Mouse (Mus musculus) hindbrain, embryonic 14.5 days (tissue): Measurements from ENCODE around the gene Eef2kmt. TPM values are rescaled to one million over a fixed set of nuclear protein-coding genes. Genes with fewer than 3 reads are reported as not detected.

Experiments
- ATAC-seq: fragments of 200-750 bp; cut with Nextera tagmentation; 2 replicates; pipeline ENCODE4 v1.8.0; 2017; ENCODE audit warnings: moderate number of reproducible peaks, mild to moderate bottlenecking, moderate TSS enrichment, moderate library complexity; ENCODE audit not compliant: low FRiP score
- DNase-seq: peaks from one replicate; pipeline ENCODE4 v3.0.0-alpha.2; 2015; ENCODE audit warnings: low spot score
- H3K27ac ChIP-seq: fragments of 300-500 bp; sonication (generic); 2 replicates; pipeline ENCODE4 v1.5.1; 2014; ENCODE audit warnings: mild to moderate bottlenecking, moderate library complexity
- H3K27me3 ChIP-seq: fragments of 300-500 bp; sonication (generic); 2 replicates; pipeline ENCODE4 v1.6.1; 2014; ENCODE audit warnings: mild to moderate bottlenecking, low read length, mixed read lengths; ENCODE audit not compliant: control insufficient read depth, insufficient read depth
- H3K36me3 ChIP-seq: fragments of 300-500 bp; sonication (generic); replicated peaks from 2 replicates; pipeline ENCODE4 v1.6.1; 2014; ENCODE audit not compliant: control insufficient read depth, insufficient read depth
- H3K4me1 ChIP-seq: fragments of 300-500 bp; sonication (generic); replicated peaks from 2 replicates; pipeline ENCODE4 v1.6.1; 2014; ENCODE audit warnings: antibody characterized with exemption, low read length, mixed read lengths; ENCODE audit not compliant: control insufficient read depth, insufficient read depth
- H3K4me2 ChIP-seq: fragments of 300-500 bp; sonication (generic); replicated peaks from 2 replicates; pipeline ENCODE4 v1.6.1; 2014; ENCODE audit warnings: mild to moderate bottlenecking, moderate library complexity
- H3K4me3 ChIP-seq: fragments of 300-500 bp; sonication (generic); replicated peaks from 2 replicates; pipeline ENCODE4 v1.5.1; 2014; ENCODE audit warnings: mild to moderate bottlenecking, low read length
- H3K9ac ChIP-seq: fragments of 300-500 bp; sonication (generic); 2 replicates; pipeline ENCODE4 v1.6.1; 2014
- H3K9me3 ChIP-seq: fragments of 300-500 bp; sonication (generic); 2 replicates; pipeline ENCODE4 v1.6.1; 2016; ENCODE audit warnings: low read length; ENCODE audit not compliant: control insufficient read depth
- WGBS: fragments of 180-500 bp; shearing (Covaris S2); extraction: QIAGEN DNeasy Blood & Tissue Kit; methylation state at CpG from one replicate; pipeline ENCODE4 v1.1.7; 2014; 5-methylcytosine and 5-hydroxymethylcytosine counted together
- polyA plus RNA-seq: library from polyadenylated mRNA; unstranded; fragments of >200 nt; fragmentation: Nextera tagmentation; extraction: Ambion mirVana; gene quantifications from 2 replicates; pipeline ENCODE4 v1.2.1, GENCODE M21; 2014

The Eef2kmt gene
- polyA plus RNA-seq, result 7.1 and 10.7 TPM in 2 replicates

DNA sequence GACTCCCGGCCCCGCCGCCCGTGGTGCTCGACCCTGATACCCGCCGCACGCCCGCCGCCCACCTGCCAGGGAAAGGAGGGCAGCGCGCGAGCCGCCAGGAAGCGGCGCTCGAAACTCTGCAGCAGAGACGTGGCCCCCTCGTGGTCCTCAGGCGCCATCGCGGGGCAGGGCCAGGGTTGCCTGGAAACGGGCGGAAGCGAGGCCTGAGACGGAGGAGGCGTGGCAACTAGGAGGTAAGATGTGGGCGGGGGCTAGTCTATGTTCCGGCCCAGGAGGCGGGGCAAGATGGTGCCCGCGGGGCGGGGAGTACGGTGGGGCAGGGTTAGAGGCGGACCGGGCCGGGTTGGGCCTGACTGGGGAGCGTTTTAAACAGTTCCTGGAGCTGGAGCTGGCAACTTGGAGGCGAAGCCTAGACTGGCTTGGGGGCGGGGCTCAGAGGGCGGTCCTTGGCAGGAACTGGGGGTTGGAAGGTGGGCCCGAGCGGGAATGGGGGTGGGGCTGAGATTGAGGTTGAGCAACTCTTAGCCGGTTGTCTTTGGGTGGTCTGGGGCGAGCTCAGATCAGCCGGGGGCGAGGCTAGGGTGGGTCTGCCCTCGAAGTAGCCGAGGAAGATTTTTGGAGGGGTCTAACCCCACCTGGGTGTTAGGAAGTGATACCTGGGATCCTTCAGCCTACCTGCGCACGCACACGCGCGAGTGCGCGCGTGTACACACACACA lies at the start of gene Eef2kmt:
Gene Eef2kmt, minus strand, starts transcription at position 205 of the 718 bp plus-strand sequence.
- 1% methylated on average over 57 of the region's 57 CpGs for WGBS
- ATAC-seq, result peak; percentile 98
- peak within 1 kb of the TSS; percentile 54 for H3K4me3 ChIP-seq
- H3K9me3 ChIP-seq, result no peaks in the 10 kb centered on the region
- peak; percentile 97 for DNase-seq
- H3K36me3 ChIP-seq, result no peaks in the 10 kb centered on the region
- no peaks in the 10 kb centered on the region for H3K27me3 ChIP-seq
- H3K27ac ChIP-seq, result peak within 1 kb of the TSS; percentile 27; the same call in 1 of the 2 replicates
- peaks cover 5% of the 10 kb centered on the region; the same call in 1 of the 2 replicates for H3K4me1 ChIP-seq
- peak within 1 kb of the TSS; percentile 88 for H3K4me2 ChIP-seq
- H3K9ac ChIP-seq, result peak within 1 kb of the TSS; percentile 55

DNA sequence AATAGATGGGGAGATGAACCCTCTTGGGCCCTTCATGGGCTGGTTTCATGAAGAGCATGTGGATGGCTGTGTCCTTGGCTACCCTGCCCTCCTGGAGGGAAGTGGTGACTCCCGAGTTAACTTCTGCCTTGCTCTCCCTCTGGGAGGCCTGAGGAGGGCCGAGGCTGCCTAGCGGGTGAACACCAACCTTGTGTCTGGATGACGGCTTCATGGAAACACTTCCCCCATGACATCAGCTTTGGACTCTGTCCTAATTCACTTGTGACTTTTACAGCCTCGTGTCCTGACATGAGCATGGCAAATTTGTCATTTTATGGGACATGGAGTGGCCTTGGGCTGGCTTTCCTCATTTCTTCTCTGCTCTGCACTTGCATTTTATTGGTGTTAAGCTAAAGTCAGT lies 39.5 kb upstream of the Eef2kmt start:
- Histone ChIP-seq H3K4me3 (no peak overlapping the region), H3K4me1 (no peaks in the 10 kb centered on the region), H3K36me3 (no peaks in the 10 kb centered on the region), H3K9ac (no peak overlapping the region), H3K27ac (no peak overlapping the region), H3K4me2 (no peak overlapping the region), H3K27me3 (no peaks in the 10 kb centered on the region), H3K9me3 (no peaks in the 10 kb centered on the region)
- 74% methylated on average over 5 of the region's 5 CpGs for WGBS
- ATAC-seq (no peak), DNase-seq (no peak)

DNA sequence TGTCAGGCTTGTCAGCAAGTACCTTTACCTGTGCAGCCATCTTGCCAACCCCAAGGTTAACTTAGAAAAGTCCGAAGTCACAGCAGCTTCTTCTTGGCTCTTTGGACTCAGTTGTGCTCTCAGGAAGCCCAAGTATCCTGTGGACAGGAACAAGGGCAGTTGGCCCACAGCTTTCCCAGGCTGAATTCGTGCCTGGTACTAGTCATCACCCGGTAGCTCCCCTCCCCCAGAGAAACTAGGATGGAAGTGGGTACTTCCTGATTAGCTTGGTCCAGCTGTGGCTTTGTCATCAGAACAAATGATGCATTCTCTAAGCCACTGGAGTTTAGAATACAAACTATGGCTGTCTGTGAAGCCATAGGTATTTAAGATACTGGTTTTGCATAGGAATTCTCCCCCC lies 29.6 kb upstream of the Eef2kmt start:
- no peak overlapping the region for H3K27ac ChIP-seq

GRCm38 (mm10) chr16:5282686-5283085 lies 26.9 kb upstream of the Eef2kmt start:
- no peak overlapping the region for H3K4me2 ChIP-seq
- DNase-seq, result no peak
- no peak overlapping the region for H3K4me3 ChIP-seq
- no peaks in the 10 kb centered on the region for H3K36me3 ChIP-seq
- H3K27me3 ChIP-seq, result no peaks in the 10 kb centered on the region
- H3K9ac ChIP-seq, result no peak overlapping the region
- no peaks in the 10 kb centered on the region for H3K4me1 ChIP-seq
- no peak overlapping the region for H3K27ac ChIP-seq
- ATAC-seq, result no peak
- no peaks in the 10 kb centered on the region for H3K9me3 ChIP-seq
- WGBS, result 90% methylated on average over 9 of the region's 9 CpGs

More for the DNA sequence above, 29.6 kb upstream of the Eef2kmt start:
- Histone ChIP-seq H3K36me3 (no peaks in the 10 kb centered on the region), H3K27me3 (no peaks in the 10 kb centered on the region), H3K9me3 (no peaks in the 10 kb centered on the region), H3K4me2 (no peak overlapping the region), H3K4me1 (no peaks in the 10 kb centered on the region), H3K4me3 (no peak overlapping the region), H3K9ac (no peak overlapping the region)
- no peak for ATAC-seq
- DNase-seq, result no peak
- 51% methylated on average over 3 of the region's 3 CpGs for WGBS

DNA sequence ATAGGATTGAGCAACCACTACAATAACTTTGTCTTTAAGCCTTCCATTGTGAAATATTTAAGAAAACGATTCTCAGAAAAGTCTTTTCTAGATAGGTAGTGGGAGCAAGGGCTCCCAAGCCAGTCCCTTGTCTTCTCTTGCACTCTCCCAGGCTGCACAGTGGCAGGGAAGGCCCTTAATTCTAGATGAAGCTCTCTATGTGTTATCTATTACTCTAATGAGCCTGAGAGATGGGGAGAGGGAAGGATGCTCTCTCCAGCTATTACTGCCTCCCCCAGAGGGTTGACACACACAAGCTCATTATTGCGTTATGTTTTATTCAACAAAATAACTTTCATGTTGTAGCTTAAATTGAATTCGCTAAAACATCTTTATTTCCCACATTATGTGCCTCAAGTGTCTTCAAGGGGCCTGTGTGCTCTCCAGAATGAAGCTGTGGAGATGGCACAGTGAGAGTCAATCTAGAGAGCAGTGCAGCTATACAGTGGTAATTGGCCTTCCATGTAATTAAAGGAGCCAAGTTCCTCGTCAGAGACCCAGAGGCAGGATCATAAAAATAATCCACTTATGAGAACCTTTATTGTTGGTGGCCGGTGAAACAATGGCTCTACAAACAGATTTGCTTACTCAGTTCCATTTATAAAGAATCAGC lies 23.9 kb upstream of the Eef2kmt start:
- H3K4me1 ChIP-seq, result no peaks in the 10 kb centered on the region
- no peak overlapping the region for H3K9ac ChIP-seq
- H3K4me3 ChIP-seq, result no peak overlapping the region
- ATAC-seq, result no peak; the same call in 1 of the 2 replicates
- 74% methylated on average over 5 of the region's 5 CpGs for WGBS
- peak overlapping the region; percentile 51; the same call in 1 of the 2 replicates for H3K27ac ChIP-seq
- no peaks in the 10 kb centered on the region for H3K27me3 ChIP-seq
- no peak for DNase-seq
- H3K9me3 ChIP-seq, result no peaks in the 10 kb centered on the region
- H3K4me2 ChIP-seq, result no peak overlapping the region
- H3K36me3 ChIP-seq, result no peaks in the 10 kb centered on the region

GRCm38 (mm10) chr16:5272371-5272770 lies 16.6 kb upstream of the Eef2kmt start:
- no peak for ATAC-seq
- H3K27me3 ChIP-seq, result no peaks in the 10 kb centered on the region
- no peaks in the 10 kb centered on the region for H3K9me3 ChIP-seq
- H3K4me1 ChIP-seq, result no peaks in the 10 kb centered on the region
- H3K27ac ChIP-seq, result no peak overlapping the region
- 85% methylated on average over 3 of the region's 3 CpGs for WGBS
- no peak overlapping the region for H3K9ac ChIP-seq
- no peak for DNase-seq
- no peak overlapping the region for H3K4me3 ChIP-seq
- H3K36me3 ChIP-seq, result no peaks in the 10 kb centered on the region
- H3K4me2 ChIP-seq, result no peak overlapping the region

DNA sequence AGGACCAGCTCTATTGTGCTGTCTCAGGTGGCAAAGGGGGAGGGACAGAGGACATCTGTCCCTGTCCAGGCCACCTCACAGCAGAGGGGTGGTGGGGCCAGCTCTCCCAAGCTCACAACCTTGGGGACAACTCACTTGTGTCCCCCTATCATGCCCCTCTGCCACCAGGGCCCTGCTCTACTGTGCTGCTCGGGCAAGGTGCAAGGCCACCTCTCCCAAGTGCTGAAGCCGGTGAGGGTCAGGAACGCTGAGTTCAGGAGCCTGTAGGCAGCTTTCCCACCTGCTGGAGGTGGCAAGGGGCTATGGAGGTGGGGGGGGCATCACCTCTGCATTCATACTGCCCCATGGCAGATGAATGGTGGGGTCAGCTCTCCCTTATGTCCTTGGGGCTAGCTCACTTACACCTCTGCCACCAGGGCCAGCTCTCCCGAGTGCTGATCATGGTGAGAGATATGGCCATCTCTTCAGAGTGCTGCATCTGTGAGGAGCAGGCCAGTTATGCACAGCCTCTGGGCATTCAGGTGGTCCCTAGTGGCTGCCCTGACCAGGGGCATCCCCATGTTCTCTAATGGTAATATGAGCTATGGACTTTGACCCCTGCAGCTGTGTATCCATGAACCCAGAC lies 15.7 kb upstream of the Eef2kmt start:
- Histone ChIP-seq H3K27me3 (no peaks in the 10 kb centered on the region), H3K9ac (no peak overlapping the region), H3K9me3 (peaks cover under 1% of the 10 kb centered on the region), H3K4me3 (no peak overlapping the region), H3K36me3 (no peaks in the 10 kb centered on the region), H3K4me2 (no peak overlapping the region), H3K27ac (no peak overlapping the region), H3K4me1 (no peaks in the 10 kb centered on the region)
- DNase-seq, result no peak
- ATAC-seq, result no peak
- 84% methylated on average over 4 of the region's 4 CpGs for WGBS

DNA sequence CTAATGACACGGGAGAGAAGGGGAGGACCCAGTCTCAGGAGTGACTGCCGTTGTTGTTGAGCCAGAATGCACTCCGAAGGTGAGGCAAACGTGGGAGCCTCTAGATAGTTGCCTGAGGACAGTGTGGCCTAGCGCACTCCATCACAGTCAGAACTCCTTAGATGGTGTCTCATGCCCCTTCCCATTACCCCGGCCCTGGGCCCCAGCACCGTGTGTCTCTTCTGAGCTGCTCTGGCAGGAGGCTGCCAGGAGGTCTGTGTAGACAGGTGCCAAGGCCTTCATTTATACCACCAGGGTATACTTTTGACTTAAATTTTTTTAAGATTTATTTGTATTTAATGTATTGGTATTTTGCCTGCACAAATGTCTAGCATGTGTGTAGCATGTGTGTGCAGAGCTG lies 8.1 kb upstream of the Eef2kmt start:
- no peak overlapping the region for H3K4me2 ChIP-seq
- no peak overlapping the region for H3K9ac ChIP-seq
- ATAC-seq (no peak), DNase-seq (no peak)
- no peaks in the 10 kb centered on the region for H3K4me1 ChIP-seq
- no peaks in the 10 kb centered on the region for H3K36me3 ChIP-seq
- 87% methylated on average over 7 of the region's 7 CpGs for WGBS
- H3K27me3 ChIP-seq, result no peaks in the 10 kb centered on the region
- H3K27ac ChIP-seq, result no peak overlapping the region
- H3K4me3 ChIP-seq, result no peak overlapping the region
- H3K9me3 ChIP-seq, result peaks cover 13% of the 10 kb centered on the region

DNA sequence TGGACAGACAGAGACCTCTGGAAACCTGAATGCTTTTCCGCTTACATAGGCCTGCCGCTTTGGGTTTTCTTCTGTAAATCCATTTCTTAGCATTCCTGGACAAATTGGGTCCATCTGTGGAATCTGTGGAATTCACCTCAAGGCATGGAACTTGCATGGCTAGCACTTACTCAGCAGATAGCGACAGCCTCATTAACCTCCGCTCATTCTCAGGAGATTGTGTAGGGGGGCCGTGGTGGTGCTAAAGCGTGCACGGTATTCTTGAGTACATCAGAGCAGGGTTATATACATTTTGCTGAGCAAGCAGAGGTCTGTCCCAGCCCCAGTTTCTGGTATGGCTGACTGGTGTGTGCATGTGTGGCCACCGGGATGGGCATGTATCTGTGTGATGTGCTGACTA lies 7.4 kb upstream of the Eef2kmt start:
- WGBS, result 79% methylated on average over 8 of the region's 8 CpGs
- Histone ChIP-seq H3K4me3 (no peak overlapping the region), H3K9me3 (peaks cover 13% of the 10 kb centered on the region), H3K27ac (no peak overlapping the region), H3K4me2 (no peak overlapping the region), H3K36me3 (no peaks in the 10 kb centered on the region), H3K9ac (no peak overlapping the region), H3K4me1 (no peaks in the 10 kb centered on the region), H3K27me3 (no peaks in the 10 kb centered on the region)
- DNase-seq, result no peak
- ATAC-seq, result no peak
